In genomic region chr13:51071763-51072276, GRCm38 (mm10) we compare ENCODE assay signal across 9 mouse cellular contexts. TPM values are rescaled to one million over a fixed set of nuclear protein-coding genes. Genes with fewer than 3 reads are reported as not detected.
DNase-seq lines count a peak whose midpoint lies in the region; ATAC-seq and TF ChIP-seq lines count a peak whose summit lies in the region.
"Had no signal": no experiment of that assay in that cellular context is flagged by ENCODE, and none has a peak within 500 bp of the region (broad histone marks: within the 10 kb centered on the region; RNA-seq: fewer than 3 reads in every experiment).

No protein-coding gene starts in this region.

- WGBS in lung, adult 2 months: 38% methylated on average over 8 of the region's 8 CpGs
- 53% methylated on average over 8 of the region's 8 CpGs for WGBS in cerebellum, adult 2 months

- intact Hi-C loops in left cerebral cortex, adult 2 months (cut with DNase I): no loop called here

- TF ChIP-seq POLR2A in lung, adult 2 months (IDR thresholded peaks at IDR 0.05; ENCODE audit: borderline replicate concordance, extremely low read depth, low read depth, low read length): no peak
- no peak for TF ChIP-seq POLR2A in cerebellum, adult 2 months (IDR thresholded peaks at IDR 0.05; ENCODE audit: borderline replicate concordance, insufficient read depth, low read length)

- H3K4me1 ChIP-seq in lung, adult 2 months (ENCODE audit: control insufficient read depth, insufficient read depth, low read length): peaks cover 7% of the 10 kb centered on the region
- H3K4me1 ChIP-seq in cerebellum, adult 2 months (ENCODE audit: control insufficient read depth, insufficient read depth, low read length): no peaks in the 10 kb centered on the region

- ATAC-seq in cerebellum, adult (ENCODE audit: insufficient number of reproducible peaks, low FRiP score, low TSS enrichment): no peak
- no peak for ATAC-seq in inflammation-experienced regulatory T-cells, adult 6 months

- no peak for TF ChIP-seq CTCF in lung, adult 2 months (IDR thresholded peaks at IDR 0.05; ENCODE audit: insufficient read depth, low read length)
- TF ChIP-seq CTCF in cerebellum, adult 2 months (IDR thresholded peaks at IDR 0.05; ENCODE audit: borderline replicate concordance, insufficient read depth, low read depth, low read length): no peak
- TF ChIP-seq CTCF in left cerebral cortex, adult 2 months (IDR thresholded peaks at IDR 0.05): no peak

- DNase-seq in urinary bladder, postnatal 14 days (ENCODE audit: low spot score): peak; percentile 28
- DNase-seq in urinary bladder, postnatal 25 days (ENCODE audit: low spot score): no peak
- DNase-seq in kidney, adult 11 months: peak; percentile 76
- peak; percentile 9 for DNase-seq in lung, adult 2 months
- DNase-seq in cerebellum, adult 2 months: no peak
- DNase-seq in left cerebral cortex, adult 2 months (ENCODE audit: extremely low spot score in 1 of 2, low spot score in 2 of 2): no peak

- no peak overlapping the region for H3K4me3 ChIP-seq in lung, adult 2 months (replicated peaks; ENCODE audit: extremely low read depth, low read depth, low read length)
- no peak overlapping the region for H3K4me3 ChIP-seq in cerebellum, adult 2 months (replicated peaks; ENCODE audit: insufficient read depth, low read depth, low read length)
- no peak overlapping the region for H3K4me3 ChIP-seq in left cerebral cortex, adult 2 months
- H3K4me3 ChIP-seq: limb, embryonic 13.5 days had no signal

- no peaks in the 10 kb centered on the region for H3K27me3 ChIP-seq in cerebellum, adult 2 months (ENCODE audit: control insufficient read depth, insufficient read depth, low read length)
- H3K27me3 ChIP-seq: limb, embryonic 13.5 days had no signal

- no peak overlapping the region for H3K27ac ChIP-seq in cerebellum, adult 2 months (ENCODE audit: insufficient read depth, low read length)
- H3K27ac ChIP-seq in left cerebral cortex, adult 2 months: no peak overlapping the region
- H3K27ac ChIP-seq: limb, embryonic 13.5 days had no signal

RNA-seq across cellular contexts. Expression of gene Spin1, which starts 28.9 kb away (rescaled TPM):
- 16.5 and 25.5 TPM in 2 replicates for polyA plus RNA-seq in lung, adult 2 months (2012; rRNA removed)
- 61.6 and 68.0 TPM in 2 replicates for polyA plus RNA-seq in cerebellum, adult 2 months (2012; rRNA removed)
- total RNA-seq in left cerebral cortex, adult 2 months (2021): 100 to 1,000 TPM; 163 to 175 TPM
- polyA plus RNA-seq in inflammation-experienced regulatory T-cells, adult 6 months (2017; shearing (Covaris generic)): 10 to 100 TPM; 38.9 to 41.7 (median 40.0) TPM

Comparison
In these comparisons a context has a peak if more than half of its experiments do, and no peak if none do; other contexts are left out.
1. DNase-seq: peak in urinary bladder, postnatal 14 days (single experiment), kidney, adult 11 months (single experiment) and lung, adult 2 months (single experiment); none in urinary bladder, postnatal 25 days (single experiment), cerebellum, adult 2 months (0 of 2) and left cerebral cortex, adult 2 months (0 of 2).